Mouse (Mus musculus) skeletal muscle tissue, adult 2 months (tissue): ENCODE measurements at regions not wholly inside any gene's neighbourhood (a gene's known extent, or its start where the extent isn't known, plus 50 kb on each side); places are given as distances from the start of the nearest gene placed in this dataset.
"Not testable (repeated sequence)": the region's sequence is repeated elsewhere in the genome, so short reads cannot be mapped to it uniquely, and the experiment has no call there.

Source experiments
- DNase-seq: peaks from one replicate; pipeline ENCODE4 v3.0.0-alpha.2; 2012; ENCODE audit warnings: low read depth, low spot score

DNA sequence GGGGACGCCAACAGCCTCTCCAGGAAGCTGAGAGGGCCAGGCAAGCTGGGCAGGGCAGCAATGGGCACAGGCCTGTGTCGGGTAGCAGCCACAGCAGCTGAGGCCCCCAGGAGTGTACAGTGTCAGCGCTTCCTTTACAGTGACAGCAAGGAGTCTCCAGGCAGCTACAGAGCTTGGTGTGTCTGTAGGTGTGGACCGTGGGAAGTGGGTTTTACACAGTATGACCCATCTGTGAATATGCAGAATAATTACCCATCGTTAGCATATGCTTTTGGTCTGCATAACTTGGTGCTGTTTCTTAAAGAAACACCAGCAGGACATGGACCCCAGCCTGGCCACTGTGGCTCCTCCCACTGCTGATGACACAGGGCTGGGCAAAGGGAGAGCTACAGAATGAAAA is 422.6 kb downstream of the Ptpru start:
- DNase-seq: no peak

DNA sequence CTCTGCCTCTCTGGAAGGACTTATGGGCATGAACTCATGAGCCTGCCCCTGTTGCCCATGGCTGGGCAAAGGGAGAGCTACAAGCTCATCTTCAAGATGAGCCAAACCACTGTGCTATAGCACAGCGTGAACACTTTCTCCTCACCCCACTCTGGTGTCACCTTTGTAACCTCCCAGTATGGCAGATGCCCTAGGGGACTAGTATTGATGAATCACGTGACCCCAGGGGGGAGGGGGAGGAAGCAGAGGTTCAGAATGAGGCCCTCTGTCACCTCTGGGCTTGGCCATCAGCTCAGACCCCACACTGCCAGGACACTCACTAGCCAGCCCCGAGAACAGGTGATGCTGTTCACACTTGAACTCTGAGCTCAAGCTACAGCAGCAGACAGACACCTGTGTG is 421.9 kb downstream of the Ptpru start:
- DNase-seq: no peak

GRCm38 (mm10) chr4:131417159-131417748 is 420.8 kb downstream of the Ptpru start:
- DNase-seq: no peak

DNA sequence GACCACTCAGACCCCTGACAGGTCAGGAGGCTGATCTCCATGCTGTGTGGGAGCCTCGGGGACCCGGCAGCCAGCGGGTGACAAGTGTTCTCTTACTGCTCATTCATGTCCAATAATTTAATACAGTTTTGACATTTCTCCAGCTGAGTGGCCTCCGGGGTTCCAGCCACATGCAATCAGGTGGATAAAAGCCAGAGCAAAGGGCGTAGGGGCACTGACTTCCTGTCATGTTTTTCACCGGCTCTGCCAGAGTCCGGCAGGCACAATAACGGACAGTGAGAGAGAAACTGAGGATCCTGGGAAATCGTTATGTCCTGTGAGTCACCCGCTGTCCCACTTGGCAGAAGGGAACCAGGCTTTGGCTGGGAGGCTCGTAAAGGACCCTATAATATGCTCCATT is 412.8 kb downstream of the Ptpru start:
- DNase-seq: no peak

DNA sequence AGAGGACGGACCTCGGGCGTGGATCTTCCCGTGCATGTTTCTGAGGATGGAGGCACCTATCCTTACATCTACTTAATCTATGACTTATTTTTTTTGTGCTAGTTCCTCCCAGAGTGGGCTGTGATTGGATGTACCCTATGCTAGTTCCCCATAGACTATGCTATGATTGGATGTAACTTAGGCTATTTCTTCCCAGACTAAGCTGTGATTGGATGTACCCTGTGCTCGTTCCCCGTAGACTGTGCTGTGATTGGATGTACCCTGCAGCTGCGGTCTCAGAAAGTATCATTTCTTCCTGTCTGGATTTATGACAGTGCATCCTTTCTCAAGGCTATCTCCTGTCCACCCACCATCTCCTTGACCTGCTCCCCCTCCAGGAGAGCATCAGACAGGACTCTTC is 410.2 kb downstream of the Ptpru start:
- no peak for DNase-seq

DNA sequence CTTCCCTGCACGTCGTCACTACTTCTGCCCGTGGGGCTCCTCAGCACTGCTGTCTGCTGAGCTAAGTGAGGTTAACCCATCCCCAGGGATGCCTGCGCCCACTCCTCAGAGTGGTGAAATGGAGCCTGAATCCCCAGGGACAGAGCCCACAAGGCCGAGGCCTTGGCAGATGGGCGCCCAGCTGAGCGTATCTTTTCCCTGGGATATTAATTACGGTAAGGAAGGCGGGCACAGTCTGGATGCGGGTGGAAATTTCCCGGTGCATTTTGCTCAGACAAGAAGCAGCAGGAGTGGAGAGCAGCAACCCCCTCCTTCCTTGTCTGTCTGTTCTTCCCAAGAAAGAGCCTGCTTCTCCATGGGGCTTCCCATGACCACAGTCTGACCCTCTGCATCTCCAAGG is 408.7 kb downstream of the Ptpru start:
- no peak for DNase-seq

DNA sequence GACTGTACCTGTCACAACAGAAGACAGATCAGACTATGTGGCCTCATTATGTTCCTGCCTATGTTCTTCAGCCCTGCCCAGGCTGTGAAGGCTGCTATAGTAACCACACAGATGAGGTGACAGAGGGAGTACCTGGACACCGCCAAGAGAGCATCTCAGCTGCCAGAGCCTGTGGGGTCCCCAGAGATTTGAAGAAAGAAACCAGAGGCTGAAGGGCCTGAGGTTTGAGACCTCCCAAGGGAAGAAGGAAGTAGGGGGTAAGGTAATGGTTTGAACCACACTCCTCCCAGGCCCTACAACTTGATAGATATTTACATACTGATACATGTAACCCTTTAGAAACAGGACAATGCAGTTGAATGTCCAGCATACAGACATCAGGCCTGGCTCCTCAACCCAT is 407.7 kb downstream of the Ptpru start:
- no peak for DNase-seq

DNA sequence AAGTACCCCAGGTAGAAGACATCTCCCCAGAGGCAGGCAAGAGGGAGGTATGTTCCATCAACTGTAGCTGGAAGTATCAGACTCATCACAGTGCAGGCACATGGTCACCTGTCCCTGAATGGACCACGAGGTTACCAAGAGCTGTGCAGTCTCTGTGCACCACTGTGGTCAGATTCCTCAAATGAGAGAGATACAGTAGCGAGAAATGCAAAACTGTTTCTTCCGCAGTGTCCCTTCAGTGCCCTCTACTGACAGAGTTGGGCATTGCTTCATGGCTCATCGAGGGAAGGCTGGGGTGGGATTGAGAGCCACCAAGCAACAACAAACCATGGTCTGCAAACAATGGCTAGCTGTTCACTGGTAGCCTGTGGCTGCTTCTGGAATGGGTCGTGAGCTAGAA is 406.9 kb downstream of the Ptpru start:
- no peak for DNase-seq

DNA sequence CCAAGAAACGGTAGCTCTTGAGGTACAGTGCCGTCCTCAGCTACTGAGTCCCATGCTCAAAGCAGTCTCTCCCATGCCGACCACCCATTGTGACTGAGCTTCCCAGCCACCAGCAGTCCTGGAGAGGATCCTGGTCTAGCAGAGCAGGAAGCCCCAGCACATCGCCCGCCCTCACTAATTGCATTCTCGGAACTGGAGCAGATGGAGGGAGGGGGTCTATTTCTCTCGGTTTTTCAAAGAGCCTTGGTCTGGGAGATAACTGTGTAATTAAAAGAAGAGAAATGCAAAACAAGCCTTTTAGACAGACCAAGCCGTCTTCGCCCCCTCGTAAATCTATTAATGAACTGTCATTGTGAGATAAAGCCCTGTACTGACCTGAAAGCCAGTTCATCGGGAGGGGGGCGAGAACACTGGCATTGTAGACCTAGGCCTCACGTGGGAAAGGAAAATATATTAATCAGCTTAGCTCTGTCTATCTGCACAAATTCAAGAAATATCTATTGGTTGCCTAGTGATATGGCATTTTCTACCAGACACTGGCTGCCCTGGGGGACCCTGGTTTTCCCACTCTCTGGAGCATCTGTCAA is 405.4 kb downstream of the Ptpru start:
- DNase-seq: no peak

DNA sequence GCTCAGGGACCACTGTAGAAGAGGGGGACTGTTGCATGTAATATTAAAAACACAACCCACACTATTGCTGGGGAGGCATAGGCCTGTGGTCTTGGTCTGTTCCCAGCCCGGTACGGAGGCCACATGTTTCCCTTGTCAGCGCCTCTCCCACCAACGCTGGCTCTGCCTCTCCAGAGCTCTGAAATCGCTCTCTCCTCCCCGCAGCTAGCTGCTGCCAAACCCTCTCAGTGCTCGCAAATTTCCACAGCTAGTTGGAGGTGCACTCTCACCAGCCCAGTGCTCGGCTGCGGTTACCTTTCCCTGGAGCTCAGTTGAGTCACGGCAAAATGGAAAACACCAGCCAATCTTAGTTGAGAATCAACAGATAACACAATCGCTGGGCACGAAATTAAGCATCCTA is 402.9 kb downstream of the Ptpru start:
- DNase-seq: no peak

DNA sequence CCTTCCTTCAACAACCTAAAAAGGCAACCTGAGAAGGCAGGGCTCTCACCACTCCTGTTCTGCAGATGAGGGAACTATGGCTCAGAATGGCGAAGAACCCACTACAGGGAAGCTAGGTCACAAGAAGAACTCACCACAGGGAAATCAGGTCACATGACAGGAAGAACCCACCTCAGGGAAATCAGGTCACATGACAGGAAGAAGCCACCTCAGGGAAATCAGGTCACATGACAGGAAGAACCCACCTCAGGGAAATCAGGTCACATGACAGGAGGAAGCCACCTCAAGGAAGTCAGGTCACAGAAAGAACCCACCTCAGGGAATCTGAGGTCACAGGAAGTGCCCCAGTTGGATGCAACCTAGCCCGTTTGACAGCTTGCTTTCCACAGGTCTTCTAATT is 399.7 kb downstream of the Ptpru start:
- DNase-seq: no peak

GRCm38 (mm10) chr4:131438883-131439282 is 399.2 kb downstream of the Ptpru start:
- DNase-seq: no peak

- peak; percentile 6 for DNase-seq
Measured at GRCm38 (mm10) chr4:131440845-131441244, 397.2 kb downstream of the Ptpru start.

DNA sequence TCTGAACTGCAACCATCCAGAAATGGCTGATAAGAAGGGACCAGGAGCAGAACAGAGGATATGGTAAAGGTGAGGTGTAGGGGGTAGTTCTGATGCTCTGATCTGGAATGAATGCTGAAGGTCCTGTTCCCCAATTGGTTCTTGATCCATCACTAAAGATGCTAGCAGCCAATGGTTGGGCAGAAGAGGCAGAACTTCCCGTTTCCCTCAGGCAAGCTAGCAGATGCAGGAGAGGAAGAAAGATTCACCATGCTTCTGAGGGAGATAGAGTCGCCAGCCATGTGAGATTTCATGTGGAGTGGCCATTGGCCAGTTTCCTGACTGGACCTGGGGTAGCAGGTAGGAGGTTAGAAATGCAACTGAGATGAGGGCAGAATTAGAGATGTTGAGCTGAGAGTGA is 394.6 kb downstream of the Ptpru start:
- DNase-seq: no peak

DNA sequence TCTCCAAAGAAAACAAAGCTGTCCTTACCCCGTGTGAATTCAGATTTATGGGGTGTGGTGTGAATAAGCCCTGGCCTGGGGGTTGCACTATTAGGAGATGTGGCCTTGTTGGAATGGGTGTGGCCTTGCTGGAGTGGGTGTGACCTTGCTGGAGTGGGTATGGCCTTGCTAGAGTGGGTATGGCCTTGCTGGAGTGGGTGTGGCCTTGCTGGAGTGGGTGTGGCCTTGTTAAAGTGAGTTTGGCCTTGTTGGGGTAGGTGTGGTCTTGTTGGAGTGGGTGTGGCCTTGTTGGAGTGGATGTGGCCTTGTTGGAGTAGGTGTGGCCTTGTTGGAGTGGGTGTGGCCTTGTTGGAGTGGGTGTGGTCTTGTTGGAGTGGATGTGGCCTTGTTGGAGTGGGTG is 387.8 kb downstream of the Ptpru start:
- not testable (repeated sequence) for DNase-seq

DNA sequence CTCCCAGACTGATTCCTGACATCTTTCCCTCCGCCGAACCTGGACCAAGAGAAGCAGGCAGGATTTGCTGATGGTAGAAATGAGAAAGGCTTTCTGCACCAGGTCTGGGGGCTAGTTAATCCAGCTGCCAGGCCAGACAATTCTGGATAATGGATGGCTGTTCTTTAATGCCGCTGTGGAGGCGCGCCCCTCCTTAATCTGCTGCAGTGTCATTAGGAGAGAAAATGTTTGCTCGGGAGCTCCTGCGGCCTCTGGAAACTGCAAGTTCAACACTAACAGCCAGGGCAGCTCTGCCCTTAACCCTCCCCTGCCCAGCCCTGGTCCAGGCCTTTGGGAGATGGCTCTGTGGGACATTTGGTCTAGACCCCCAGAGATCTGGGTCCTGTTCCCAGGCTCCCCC is 380.5 kb downstream of the Ptpru start:
- DNase-seq: no peak

DNA sequence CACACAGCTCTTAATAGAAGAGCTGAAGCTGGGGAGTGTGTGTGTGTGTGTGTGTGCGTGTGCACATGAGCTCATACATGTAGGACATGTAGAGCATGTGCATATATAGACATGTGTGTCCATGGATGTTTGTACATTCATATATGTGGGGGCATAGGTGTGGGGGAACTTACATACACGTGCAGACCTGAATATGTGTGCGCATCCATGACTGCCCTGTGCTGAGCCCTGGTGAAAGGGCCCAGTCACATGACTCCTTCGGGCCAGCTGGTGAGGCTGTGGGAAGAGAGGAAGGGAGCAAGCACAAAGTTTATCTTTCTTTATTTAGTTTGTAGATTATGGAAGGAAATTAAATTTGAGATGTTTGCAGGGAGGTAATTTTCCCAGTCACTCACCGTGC is 378.3 kb downstream of the Ptpru start:
- no peak for DNase-seq

- DNase-seq: no peak
Measured at GRCm38 (mm10) chr4:131461312-131461711, 376.8 kb downstream of the Ptpru start.

DNA sequence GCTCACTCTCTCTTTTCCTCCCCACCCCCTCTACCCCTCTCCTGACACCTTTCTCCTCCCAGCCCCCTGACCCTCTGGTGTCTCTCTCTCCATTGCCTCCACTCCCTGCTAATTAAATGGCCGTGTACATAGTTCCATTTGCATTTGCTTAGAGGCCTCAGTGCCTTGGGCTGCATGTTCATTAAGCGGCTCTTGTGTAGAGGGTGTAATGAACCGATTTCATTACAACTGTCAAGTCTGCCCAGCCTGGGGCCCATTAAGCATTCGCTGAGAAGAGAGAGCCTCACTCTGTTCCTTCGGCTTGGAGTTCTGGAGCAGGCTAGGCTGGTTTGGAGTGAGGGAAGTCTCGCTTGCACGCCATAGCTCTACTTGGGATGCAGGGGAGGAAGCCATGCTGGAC is 376.4 kb downstream of the Ptpru start:
- no peak for DNase-seq

- DNase-seq: no peak
Measured at GRCm38 (mm10) chr4:131475023-131475422, 363.1 kb downstream of the Ptpru start.

- DNase-seq: no peak
Measured at GRCm38 (mm10) chr4:131478923-131479322, 359.2 kb downstream of the Ptpru start.

DNA sequence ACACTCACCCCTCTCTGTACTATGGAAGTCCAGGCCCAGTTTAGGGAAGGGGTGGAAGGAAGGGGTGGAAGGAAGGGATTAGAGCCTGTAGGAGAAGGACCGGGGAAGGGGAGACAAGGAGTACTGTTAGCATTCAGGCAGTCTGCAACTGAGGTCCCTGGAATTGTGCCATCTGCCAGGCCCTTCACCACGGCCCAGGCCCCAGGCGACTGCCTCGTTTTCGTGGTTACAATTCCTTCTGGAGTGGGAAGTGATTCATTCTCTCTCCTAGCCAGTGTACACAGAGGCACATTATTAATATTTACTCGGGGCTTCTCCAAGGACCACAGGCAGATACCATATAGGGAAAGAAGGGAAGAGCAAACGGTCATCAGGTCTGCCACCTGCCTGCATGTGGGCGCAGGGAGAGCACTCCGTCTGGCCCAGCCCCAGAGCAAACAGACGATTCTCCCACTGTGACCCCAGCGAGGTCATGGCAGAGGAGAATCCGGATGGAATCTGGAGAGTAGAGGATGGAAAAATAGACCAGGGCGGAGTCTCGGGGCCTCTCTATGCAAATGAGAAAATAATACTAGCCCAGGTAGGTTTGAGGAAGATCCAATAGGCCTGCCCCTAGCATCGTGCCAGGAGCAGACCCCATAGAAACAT is 354.0 kb downstream of the Ptpru start:
- no peak for DNase-seq

GRCm38 (mm10) chr4:131484607-131485111 is 353.4 kb downstream of the Ptpru start:
- DNase-seq: no peak
